ENCODE assay signal across 11 mouse cellular contexts in the genomic region with DNA sequence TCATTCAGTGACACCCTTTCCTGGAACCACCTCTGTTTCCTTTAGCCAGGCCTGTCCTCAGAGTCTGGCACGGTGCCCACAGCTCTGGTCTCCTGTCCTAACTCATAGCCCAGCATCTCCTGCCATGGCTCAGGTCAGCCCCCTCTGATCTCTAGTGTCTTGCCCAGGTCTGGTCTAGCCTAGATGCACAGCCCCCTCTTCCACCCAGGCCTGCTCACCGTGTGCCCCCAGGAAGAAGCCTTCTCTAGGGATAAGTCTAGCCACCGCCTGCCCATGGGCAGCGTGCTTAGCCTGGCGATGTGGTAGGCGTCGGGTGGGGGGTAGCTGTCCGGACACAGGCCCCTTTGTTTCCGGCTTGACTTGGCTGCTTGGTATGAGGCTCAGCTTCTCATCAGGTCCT. TPM values are rescaled to one million over a fixed set of nuclear protein-coding genes. Genes with fewer than 3 reads are reported as not detected.
A peak's percentile ranks its signal among the peaks of the same experiment; 100 is the strongest.
DNase-seq lines count a peak whose midpoint lies in the region; ATAC-seq lines count a peak whose summit lies in the region.
"Had no signal": no experiment of that assay in that cellular context is flagged by ENCODE, and none has a peak within 500 bp of the region (broad histone marks: within the 10 kb centered on the region; RNA-seq: fewer than 3 reads in every experiment).

No protein-coding gene starts in this region.

- no peak overlapping the region for H3K9ac ChIP-seq in neural tube, embryonic 12.5 days
- no peak overlapping the region for H3K9ac ChIP-seq in embryonic facial prominence, embryonic 15.5 days
- H3K9ac ChIP-seq in midbrain, embryonic 16.5 days (ENCODE audit: low read depth, low read length) = no peak overlapping the region
- no peak overlapping the region for H3K9ac ChIP-seq in intestine, embryonic 15.5 days
- H3K9ac ChIP-seq: forebrain, embryonic 12.5 days had no signal

- peaks cover 14% of the 10 kb centered on the region; the same call in 1 of the 2 replicates for H3K36me3 ChIP-seq in heart, embryonic 10.5 days
- no peaks in the 10 kb centered on the region for H3K36me3 ChIP-seq in neural tube, embryonic 12.5 days
- H3K36me3 ChIP-seq in embryonic facial prominence, embryonic 15.5 days = peaks cover 10% of the 10 kb centered on the region; the same call in 1 of the 2 replicates
- no peaks in the 10 kb centered on the region for H3K36me3 ChIP-seq in midbrain, embryonic 16.5 days (ENCODE audit: control insufficient read depth, insufficient read depth, low read length)
- H3K36me3 ChIP-seq in intestine, embryonic 15.5 days = 0 out of 2 replicates have a peak, but pooled peaks cover 2% of the 10 kb centered on the region

- no peak overlapping the region for H3K4me2 ChIP-seq in neural tube, embryonic 12.5 days (replicated peaks)
- H3K4me2 ChIP-seq in embryonic facial prominence, embryonic 15.5 days (replicated peaks) = no peak overlapping the region
- no peak overlapping the region for H3K4me2 ChIP-seq in midbrain, embryonic 16.5 days (ENCODE audit: low read length)
- no peak overlapping the region for H3K4me2 ChIP-seq in intestine, embryonic 15.5 days (replicated peaks)
- H3K4me2 ChIP-seq: forebrain, embryonic 12.5 days had no signal

- H3K27ac ChIP-seq in heart, embryonic 10.5 days = 0 out of 2 replicates have a peak overlapping the region, but pooled peaks have one; percentile 32
- H3K27ac ChIP-seq in neural tube, embryonic 12.5 days = no peak overlapping the region
- H3K27ac ChIP-seq in embryonic facial prominence, embryonic 15.5 days (replicated peaks) = no peak overlapping the region
- H3K27ac ChIP-seq in midbrain, embryonic 16.5 days (ENCODE audit: low read length) = peak overlapping the region; percentile 38; the same call in 1 of the 2 replicates
- no peak overlapping the region for H3K27ac ChIP-seq in intestine, embryonic 15.5 days
- H3K27ac ChIP-seq: forebrain, embryonic 12.5 days had no signal

- WGBS in heart, embryonic 10.5 days = 77% methylated on average over 9 of the region's 9 CpGs
- WGBS in neural tube, embryonic 12.5 days = 76% methylated on average over 9 of the region's 9 CpGs
- 52% methylated on average over 9 of the region's 9 CpGs for WGBS in embryonic facial prominence, embryonic 15.5 days
- WGBS in midbrain, embryonic 16.5 days = 75% methylated on average over 9 of the region's 9 CpGs
- WGBS in intestine, embryonic 15.5 days = 83% methylated on average over 9 of the region's 9 CpGs

- H3K27me3 ChIP-seq in heart, embryonic 10.5 days (ENCODE audit: insufficient read depth, poor library complexity, severe bottlenecking) = peaks cover 28% of the 10 kb centered on the region; the same call in 1 of the 2 replicates
- H3K27me3 ChIP-seq in neural tube, embryonic 12.5 days (replicated peaks) = no peaks in the 10 kb centered on the region
- H3K27me3 ChIP-seq in embryonic facial prominence, embryonic 15.5 days = no peaks in the 10 kb centered on the region
- no peaks in the 10 kb centered on the region for H3K27me3 ChIP-seq in midbrain, embryonic 16.5 days (ENCODE audit: control insufficient read depth, insufficient read depth, low read depth, low read length)
- H3K27me3 ChIP-seq in intestine, embryonic 15.5 days (replicated peaks) = no peaks in the 10 kb centered on the region
- H3K27me3 ChIP-seq: forebrain, embryonic 12.5 days had no signal

- H3K4me3 ChIP-seq in heart, embryonic 10.5 days = no peak overlapping the region
- no peak overlapping the region for H3K4me3 ChIP-seq in neural tube, embryonic 12.5 days
- H3K4me3 ChIP-seq in embryonic facial prominence, embryonic 15.5 days (replicated peaks) = no peak overlapping the region
- no peak overlapping the region for H3K4me3 ChIP-seq in midbrain, embryonic 16.5 days (ENCODE audit: low read depth, low read length)
- no peak overlapping the region for H3K4me3 ChIP-seq in intestine, embryonic 15.5 days (replicated peaks)
- H3K4me3 ChIP-seq: forebrain, embryonic 12.5 days had no signal

- 0 out of 2 replicates have a peak, but pooled peaks have one; percentile 33 for ATAC-seq in neural tube, embryonic 12.5 days (ENCODE audit: low FRiP score, low read depth)
- ATAC-seq in embryonic facial prominence, embryonic 15.5 days (ENCODE audit: insufficient number of reproducible peaks, low FRiP score, low TSS enrichment, low read depth) = 0 out of 2 replicates have a peak, but pooled peaks have one; percentile 27
- ATAC-seq in midbrain, embryonic 16.5 days = 0 out of 2 replicates have a peak, but pooled peaks have one; percentile 4
- ATAC-seq in intestine, embryonic 15.5 days = no peak

- peaks cover 26% of the 10 kb centered on the region for H3K4me1 ChIP-seq in heart, embryonic 10.5 days
- peaks cover 18% of the 10 kb centered on the region for H3K4me1 ChIP-seq in neural tube, embryonic 12.5 days
- 0 out of 2 replicates have a peak, but pooled peaks cover 3% of the 10 kb centered on the region for H3K4me1 ChIP-seq in embryonic facial prominence, embryonic 15.5 days
- H3K4me1 ChIP-seq in midbrain, embryonic 16.5 days (ENCODE audit: control insufficient read depth, insufficient read depth, low read length) = no peaks in the 10 kb centered on the region
- H3K4me1 ChIP-seq in intestine, embryonic 15.5 days (replicated peaks) = 0 out of 2 replicates have a peak, but pooled peaks cover 8% of the 10 kb centered on the region

- H3K9me3 ChIP-seq in heart, embryonic 10.5 days = no peaks in the 10 kb centered on the region
- no peaks in the 10 kb centered on the region for H3K9me3 ChIP-seq in neural tube, embryonic 12.5 days
- no peaks in the 10 kb centered on the region for H3K9me3 ChIP-seq in embryonic facial prominence, embryonic 15.5 days (replicated peaks)
- no peaks in the 10 kb centered on the region for H3K9me3 ChIP-seq in midbrain, embryonic 16.5 days (replicated peaks; ENCODE audit: control insufficient read depth, low read length, poor library complexity, severe bottlenecking)
- no peaks in the 10 kb centered on the region for H3K9me3 ChIP-seq in intestine, embryonic 15.5 days
- H3K9me3 ChIP-seq: forebrain, embryonic 12.5 days had no signal

- DNase-seq in heart, embryonic 10.5 days (ENCODE audit: low spot score) = no peak
- DNase-seq in heart, adult 8-10 months (ENCODE audit: low spot score) = no peak
- no peak for DNase-seq in neural tube, embryonic 10.5 days (ENCODE audit: extremely low spot score, low spot score)
- no peak for DNase-seq in thymus, postnatal 4 days
- DNase-seq: thymus, postnatal 14 days had no signal

RNA-seq across cellular contexts. Expression of gene Ccdc24, which starts 17.2 kb away (rescaled TPM):
- polyA plus RNA-seq in heart, embryonic 10.5 days (2016; fragmentation: Nextera tagmentation; extraction: Ambion mirVana) = 0.79 and 1.0 TPM in 2 replicates
- total RNA-seq in heart, adult 8-10 months (2022) = under 1 TPM in 2 of 4 experiments, not detected in 2; 0.25 to 0.50 TPM
- 1.4 and 2.7 TPM in 2 replicates for polyA plus RNA-seq in neural tube, embryonic 12.5 days (2016; fragmentation: Nextera tagmentation; extraction: Ambion mirVana)
- 1.5 and 3.6 TPM in 2 replicates for polyA plus RNA-seq in embryonic facial prominence, embryonic 15.5 days (2015; fragmentation: Nextera tagmentation; extraction: Ambion mirVana)
- 2.3 and 2.4 TPM in 2 replicates for polyA plus RNA-seq in midbrain, embryonic 16.5 days (2015; fragmentation: Nextera tagmentation; extraction: Ambion mirVana)
- 0.48 and 1.0 TPM in 2 replicates for polyA plus RNA-seq in intestine, embryonic 15.5 days (2015; fragmentation: Nextera tagmentation; extraction: Ambion mirVana)
- total RNA-seq: liver, adult 2 months had no signal

RNA-seq across cellular contexts. Expression of gene Slc6a9, which starts 20.8 kb away (rescaled TPM):
- 12.5 and 12.8 TPM in 2 replicates for polyA plus RNA-seq in heart, embryonic 10.5 days (2016; fragmentation: Nextera tagmentation; extraction: Ambion mirVana)
- total RNA-seq in heart, adult 8-10 months (2022) = 1 to 10 TPM; 1.7 to 2.3 (median 2.2) TPM
- polyA plus RNA-seq in neural tube, embryonic 12.5 days (2016; fragmentation: Nextera tagmentation; extraction: Ambion mirVana) = 16.6 and 17.3 TPM in 2 replicates
- polyA plus RNA-seq in embryonic facial prominence, embryonic 15.5 days (2015; fragmentation: Nextera tagmentation; extraction: Ambion mirVana) = 9.4 and 13.2 TPM in 2 replicates
- 32.2 and 45.9 TPM in 2 replicates for polyA plus RNA-seq in midbrain, embryonic 16.5 days (2015; fragmentation: Nextera tagmentation; extraction: Ambion mirVana)
- polyA plus RNA-seq in intestine, embryonic 15.5 days (2015; fragmentation: Nextera tagmentation; extraction: Ambion mirVana) = 9.0 and 11.3 TPM in 2 replicates

RNA-seq across cellular contexts. Expression of gene B4galt2, which starts 28.1 kb away (rescaled TPM):
- polyA plus RNA-seq in heart, embryonic 10.5 days (2016; fragmentation: Nextera tagmentation; extraction: Ambion mirVana) = 14.2 and 17.7 TPM in 2 replicates
- total RNA-seq in heart, adult 8-10 months (2022) = 1 to 10 TPM; 4.2 to 5.1 (median 4.4) TPM
- polyA plus RNA-seq in neural tube, embryonic 12.5 days (2016; fragmentation: Nextera tagmentation; extraction: Ambion mirVana) = 44.5 and 46.9 TPM in 2 replicates
- 31.1 and 32.0 TPM in 2 replicates for polyA plus RNA-seq in embryonic facial prominence, embryonic 15.5 days (2015; fragmentation: Nextera tagmentation; extraction: Ambion mirVana)
- polyA plus RNA-seq in midbrain, embryonic 16.5 days (2015; fragmentation: Nextera tagmentation; extraction: Ambion mirVana) = 58.8 and 65.5 TPM in 2 replicates
- 14.0 and 15.6 TPM in 2 replicates for polyA plus RNA-seq in intestine, embryonic 15.5 days (2015; fragmentation: Nextera tagmentation; extraction: Ambion mirVana)

RNA-seq across cellular contexts. Expression of gene Atp6v0b, which starts 32.0 kb away (rescaled TPM):
- 208 and 209 TPM in 2 replicates for polyA plus RNA-seq in heart, embryonic 10.5 days (2016; fragmentation: Nextera tagmentation; extraction: Ambion mirVana)
- total RNA-seq in heart, adult 8-10 months (2022) = 100 to 1,000 TPM; 108 to 133 (median 121) TPM
- 308 and 323 TPM in 2 replicates for polyA plus RNA-seq in neural tube, embryonic 12.5 days (2016; fragmentation: Nextera tagmentation; extraction: Ambion mirVana)
- polyA plus RNA-seq in embryonic facial prominence, embryonic 15.5 days (2015; fragmentation: Nextera tagmentation; extraction: Ambion mirVana) = 252 and 271 TPM in 2 replicates
- polyA plus RNA-seq in midbrain, embryonic 16.5 days (2015; fragmentation: Nextera tagmentation; extraction: Ambion mirVana) = 581 and 673 TPM in 2 replicates
- 239 and 288 TPM in 2 replicates for polyA plus RNA-seq in intestine, embryonic 15.5 days (2015; fragmentation: Nextera tagmentation; extraction: Ambion mirVana)

RNA-seq across cellular contexts. Expression of gene Dph2, which starts 36.7 kb away (rescaled TPM):
- polyA plus RNA-seq in heart, embryonic 10.5 days (2016; fragmentation: Nextera tagmentation; extraction: Ambion mirVana) = 17.5 and 19.6 TPM in 2 replicates
- 1 to 10 TPM; 3.4 to 4.1 (median 3.9) TPM for total RNA-seq in heart, adult 8-10 months (2022)
- 23.0 and 27.5 TPM in 2 replicates for polyA plus RNA-seq in neural tube, embryonic 12.5 days (2016; fragmentation: Nextera tagmentation; extraction: Ambion mirVana)
- 15.8 and 16.7 TPM in 2 replicates for polyA plus RNA-seq in embryonic facial prominence, embryonic 15.5 days (2015; fragmentation: Nextera tagmentation; extraction: Ambion mirVana)
- polyA plus RNA-seq in midbrain, embryonic 16.5 days (2015; fragmentation: Nextera tagmentation; extraction: Ambion mirVana) = 21.2 and 23.1 TPM in 2 replicates
- 17.1 and 18.3 TPM in 2 replicates for polyA plus RNA-seq in intestine, embryonic 15.5 days (2015; fragmentation: Nextera tagmentation; extraction: Ambion mirVana)

Comparison
In these comparisons a context has a peak if more than half of its experiments do, and no peak if none do; other contexts are left out.
1. H3K27ac ChIP-seq: peak in heart, embryonic 10.5 days (single experiment) and midbrain, embryonic 16.5 days (single experiment); none in neural tube, embryonic 12.5 days (single experiment), embryonic facial prominence, embryonic 15.5 days (single experiment) and intestine, embryonic 15.5 days (single experiment).